18 mouse cellular contexts compared by ENCODE assay signal in the genomic region with DNA sequence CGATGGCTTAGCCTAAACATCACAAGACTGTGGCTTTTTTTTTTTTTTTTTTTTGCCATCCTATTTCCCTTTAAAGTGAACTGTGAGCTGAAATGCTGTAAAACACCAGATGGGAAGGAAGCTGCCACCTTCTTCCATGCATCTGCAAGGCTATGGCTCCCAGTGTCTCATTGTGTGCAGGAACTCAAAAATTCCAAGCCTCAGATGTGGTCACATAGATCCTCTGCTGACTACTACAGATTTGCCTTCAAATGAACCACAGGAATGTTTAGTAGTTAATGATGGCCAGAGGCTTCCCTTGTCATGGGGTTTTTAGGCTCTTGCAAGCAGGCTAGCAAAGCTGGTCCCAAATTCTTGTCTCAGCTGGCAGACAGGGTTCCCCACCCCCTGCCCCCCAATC.
DNase-seq lines count a peak whose midpoint lies in the region; ATAC-seq and TF ChIP-seq lines count a peak whose summit lies in the region.
"Had no signal": no experiment of that assay in that cellular context is flagged by ENCODE, and none has a peak within 500 bp of the region (broad histone marks: within the 10 kb centered on the region; RNA-seq: fewer than 3 reads in every experiment).

No protein-coding gene starts in this region.

- no peaks in the 10 kb centered on the region for H3K9me3 ChIP-seq in forebrain, embryonic 10.5 days
- H3K9me3 ChIP-seq in forebrain, embryonic 16.5 days (ENCODE audit: control insufficient read depth, low read length): no peaks in the 10 kb centered on the region
- H3K9me3 ChIP-seq in embryonic facial prominence, embryonic 10.5 days: no peaks in the 10 kb centered on the region
- H3K9me3 ChIP-seq in limb, embryonic 10.5 days (replicated peaks): no peaks in the 10 kb centered on the region
- H3K9me3 ChIP-seq in hindbrain, postnatal 0 days (ENCODE audit: low read length): no peaks in the 10 kb centered on the region
- H3K9me3 ChIP-seq: heart, embryonic 15.5 days; intestine, embryonic 15.5 days; kidney, embryonic 15.5 days; liver, embryonic 13.5 days; midbrain, embryonic 15.5 days had no signal

- H3K4me1 ChIP-seq in forebrain, embryonic 10.5 days: peaks cover 8% of the 10 kb centered on the region; the same call in 1 of the 2 replicates
- H3K4me1 ChIP-seq in forebrain, embryonic 16.5 days (replicated peaks; ENCODE audit: control insufficient read depth, insufficient read depth, low read length): no peaks in the 10 kb centered on the region
- 0 out of 2 replicates have a peak, but pooled peaks cover 3% of the 10 kb centered on the region for H3K4me1 ChIP-seq in embryonic facial prominence, embryonic 10.5 days
- peaks cover 12% of the 10 kb centered on the region for H3K4me1 ChIP-seq in limb, embryonic 10.5 days
- no peaks in the 10 kb centered on the region for H3K4me1 ChIP-seq in hindbrain, postnatal 0 days (ENCODE audit: insufficient read depth, low read length)
- H3K4me1 ChIP-seq: heart, embryonic 15.5 days; intestine, embryonic 15.5 days; kidney, embryonic 15.5 days; liver, embryonic 13.5 days; midbrain, embryonic 15.5 days had no signal

- H3K36me3 ChIP-seq in forebrain, embryonic 10.5 days (replicated peaks): no peaks in the 10 kb centered on the region
- H3K36me3 ChIP-seq in forebrain, embryonic 16.5 days (ENCODE audit: control insufficient read depth, insufficient read depth): no peaks in the 10 kb centered on the region
- H3K36me3 ChIP-seq in embryonic facial prominence, embryonic 10.5 days (replicated peaks): no peaks in the 10 kb centered on the region
- no peaks in the 10 kb centered on the region for H3K36me3 ChIP-seq in limb, embryonic 10.5 days
- H3K36me3 ChIP-seq in hindbrain, postnatal 0 days (ENCODE audit: insufficient read depth, low read length): no peaks in the 10 kb centered on the region
- H3K36me3 ChIP-seq: heart, embryonic 15.5 days; intestine, embryonic 15.5 days; kidney, embryonic 15.5 days; liver, embryonic 13.5 days; midbrain, embryonic 15.5 days had no signal

- H3K9ac ChIP-seq in forebrain, embryonic 16.5 days (replicated peaks; ENCODE audit: low read depth, low read length): no peak overlapping the region
- no peak overlapping the region for H3K9ac ChIP-seq in hindbrain, postnatal 0 days (replicated peaks; ENCODE audit: low read length)
- H3K9ac ChIP-seq: heart, embryonic 15.5 days; intestine, embryonic 15.5 days; kidney, embryonic 15.5 days; liver, embryonic 13.5 days; midbrain, embryonic 15.5 days had no signal

- no peak for ATAC-seq in forebrain, embryonic 16.5 days
- ATAC-seq in hindbrain, postnatal 0 days: no peak
- ATAC-seq: intestine, embryonic 15.5 days; midbrain, embryonic 15.5 days had no signal

- peak; percentile 16 for DNase-seq in forebrain, embryonic 10.5 days (ENCODE audit: extremely low spot score, low spot score)
- peak; percentile 60 for DNase-seq in 3134 (ENCODE audit: extremely low read depth, insufficient read length, low spot score)
- peak; percentile 29 for DNase-seq in embryonic facial prominence, embryonic 10.5 days (ENCODE audit: low spot score)
- peak; percentile 35 for DNase-seq in limb, embryonic 10.5 days (ENCODE audit: low spot score)
- DNase-seq in hindbrain, postnatal 0 days (ENCODE audit: low spot score): no peak
- DNase-seq in layer of hippocampus, adult 18-20 months (ENCODE audit: low spot score in 2 of 2): no peak
- DNase-seq in urinary bladder, postnatal 14 days (ENCODE audit: low spot score): no peak
- DNase-seq: adrenal gland, adult 2 months; B cell, adult 2 months; cerebellum, adult 9-10 months; layer of hippocampus, adult 9-11 months; liver, embryonic 13.5 days; right cerebral cortex, postnatal 25 days had no signal

- WGBS in forebrain, embryonic 10.5 days: 76% methylated on average over 1 of the region's 1 CpGs
- 62% methylated on average over 1 of the region's 1 CpGs for WGBS in forebrain, embryonic 16.5 days
- WGBS in embryonic facial prominence, embryonic 10.5 days: 51% methylated on average over 1 of the region's 1 CpGs
- WGBS in limb, embryonic 10.5 days: 23% methylated on average over 1 of the region's 1 CpGs
- WGBS in hindbrain, postnatal 0 days: 48% methylated on average over 1 of the region's 1 CpGs

- H3K27me3 ChIP-seq in forebrain, embryonic 10.5 days (ENCODE audit: poor library complexity, severe bottlenecking): no peaks in the 10 kb centered on the region
- H3K27me3 ChIP-seq in forebrain, embryonic 16.5 days (replicated peaks; ENCODE audit: control insufficient read depth, insufficient read depth, low read length): no peaks in the 10 kb centered on the region
- no peaks in the 10 kb centered on the region for H3K27me3 ChIP-seq in embryonic facial prominence, embryonic 10.5 days (replicated peaks; ENCODE audit: low read depth, poor library complexity, severe bottlenecking)
- no peaks in the 10 kb centered on the region for H3K27me3 ChIP-seq in limb, embryonic 10.5 days (ENCODE audit: low read depth, poor library complexity, severe bottlenecking)
- no peaks in the 10 kb centered on the region for H3K27me3 ChIP-seq in hindbrain, postnatal 0 days (ENCODE audit: insufficient read depth, low read length)
- H3K27me3 ChIP-seq: heart, embryonic 15.5 days; intestine, embryonic 15.5 days; kidney, embryonic 15.5 days; liver, embryonic 13.5 days; midbrain, embryonic 15.5 days had no signal

- no peak for TF ChIP-seq CTCF in hindbrain, postnatal 0 days (IDR thresholded peaks at IDR 0.05; ENCODE audit: low read depth)

- H3K4me3 ChIP-seq in forebrain, embryonic 10.5 days: no peak overlapping the region
- no peak overlapping the region for H3K4me3 ChIP-seq in forebrain, embryonic 16.5 days (replicated peaks; ENCODE audit: low read length)
- no peak overlapping the region for H3K4me3 ChIP-seq in embryonic facial prominence, embryonic 10.5 days
- no peak overlapping the region for H3K4me3 ChIP-seq in limb, embryonic 10.5 days
- H3K4me3 ChIP-seq in hindbrain, postnatal 0 days (ENCODE audit: low read length): no peak overlapping the region
- H3K4me3 ChIP-seq: heart, embryonic 15.5 days; intestine, embryonic 15.5 days; kidney, embryonic 15.5 days; liver, embryonic 13.5 days; midbrain, embryonic 15.5 days had no signal

- H3K27ac ChIP-seq in forebrain, embryonic 10.5 days: no peak overlapping the region
- no peak overlapping the region for H3K27ac ChIP-seq in forebrain, embryonic 16.5 days (ENCODE audit: low read length)
- no peak overlapping the region for H3K27ac ChIP-seq in embryonic facial prominence, embryonic 10.5 days (replicated peaks)
- peak overlapping the region; percentile 66; the same call in 1 of the 2 replicates for H3K27ac ChIP-seq in limb, embryonic 10.5 days
- no peak overlapping the region for H3K27ac ChIP-seq in hindbrain, postnatal 0 days
- H3K27ac ChIP-seq: heart, embryonic 15.5 days; intestine, embryonic 15.5 days; kidney, embryonic 15.5 days; liver, embryonic 13.5 days; midbrain, embryonic 15.5 days had no signal

- no peak overlapping the region for H3K4me2 ChIP-seq in forebrain, embryonic 16.5 days (ENCODE audit: low read length)
- no peak overlapping the region for H3K4me2 ChIP-seq in hindbrain, postnatal 0 days (ENCODE audit: low read depth, low read length)
- H3K4me2 ChIP-seq: heart, embryonic 15.5 days; intestine, embryonic 15.5 days; kidney, embryonic 15.5 days; liver, embryonic 13.5 days; midbrain, embryonic 15.5 days had no signal

Comparison
In these comparisons a context has a peak if more than half of its experiments do, and no peak if none do; other contexts are left out.
1. DNase-seq: peak in forebrain, embryonic 10.5 days (single experiment), 3134 (single experiment), embryonic facial prominence, embryonic 10.5 days (single experiment) and limb, embryonic 10.5 days (single experiment); none in hindbrain, postnatal 0 days (single experiment), layer of hippocampus, adult 18-20 months (0 of 2) and urinary bladder, postnatal 14 days (single experiment).